Mouse (Mus musculus): ENCODE measurements around the gene Prr5l.
"Not testable (repeated sequence)": the region's sequence is repeated elsewhere in the genome, so short reads cannot be mapped to it uniquely, and the experiment has no call there.

Prr5l gene

DNA sequence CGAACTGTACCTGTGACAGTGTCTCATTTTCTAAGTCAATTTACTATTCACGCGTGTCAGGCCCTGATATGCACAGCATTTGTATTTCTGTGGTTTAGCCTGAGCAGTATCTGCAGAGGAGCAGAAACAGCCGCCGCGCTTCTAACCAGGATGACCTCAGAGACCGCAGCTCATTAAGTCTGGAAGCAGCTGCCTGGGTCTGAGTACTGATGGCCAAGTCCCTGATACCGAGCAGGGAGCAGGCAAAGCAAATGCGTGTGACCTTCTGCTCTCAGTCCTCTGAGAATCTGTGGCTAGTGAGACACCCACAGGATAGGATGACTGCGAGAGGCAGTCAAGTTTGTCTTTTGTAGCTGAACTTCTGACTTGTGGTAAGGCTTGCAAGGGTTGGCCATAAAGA, 120.4 kb downstream of the Prr5l start:
- peak; percentile 76 for DNase-seq (ENCODE audit: low read depth)

DNA sequence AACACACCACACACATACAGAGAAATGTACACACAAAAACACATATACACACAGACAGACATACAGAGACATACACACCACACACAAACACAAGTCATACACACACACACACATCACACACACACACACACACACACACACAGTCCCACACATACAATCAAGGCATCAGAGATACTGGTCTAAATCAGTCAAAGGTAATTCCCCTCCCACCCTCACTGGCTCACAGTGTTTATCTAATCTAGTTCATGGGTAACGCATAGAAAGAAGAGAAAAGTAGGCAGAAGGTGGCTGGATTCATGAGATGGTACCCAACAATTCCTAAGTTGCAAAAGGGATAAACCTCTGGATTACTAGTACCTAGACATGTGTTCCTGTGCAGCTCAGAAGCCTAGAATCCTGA, 120.9 kb downstream of the Prr5l start:
- no peak for DNase-seq (ENCODE audit: low read depth)

DNA sequence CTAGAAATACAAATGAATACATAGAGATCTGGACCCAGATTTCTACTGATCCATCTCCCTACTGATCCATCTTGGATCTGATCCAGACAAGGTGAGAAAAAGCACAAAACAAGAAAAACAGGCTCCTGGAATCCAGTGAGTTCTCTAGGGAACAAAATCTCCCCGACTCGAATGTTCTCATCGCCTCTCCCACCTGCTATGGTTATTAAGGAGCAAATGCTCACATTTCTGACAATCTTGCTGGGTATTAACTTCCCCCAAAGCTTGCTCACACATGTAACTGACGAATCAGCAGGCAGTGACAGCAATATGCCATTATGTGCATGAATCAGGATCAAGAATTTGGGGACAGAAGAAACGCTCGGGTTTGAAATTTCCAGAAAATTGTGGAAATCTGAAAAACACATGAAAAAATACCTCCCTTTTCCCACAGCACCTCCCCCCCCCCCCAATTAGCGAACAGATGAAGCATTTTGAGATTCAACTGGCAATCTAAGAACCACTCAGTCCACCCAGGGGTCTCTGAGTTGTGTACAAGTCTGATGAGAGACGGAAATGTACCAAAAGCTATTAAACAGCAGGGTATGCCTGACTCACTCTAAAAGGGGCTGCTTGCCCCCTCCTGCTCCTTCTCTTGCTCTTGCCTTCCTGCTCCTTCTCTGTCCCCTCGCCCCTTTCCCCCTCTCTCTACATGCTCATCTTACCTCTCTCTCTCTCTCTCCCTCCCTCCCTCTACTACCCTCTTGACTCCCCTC, 123.1 kb downstream of the Prr5l start:
- no peak for DNase-seq (ENCODE audit: low read depth)

DNA sequence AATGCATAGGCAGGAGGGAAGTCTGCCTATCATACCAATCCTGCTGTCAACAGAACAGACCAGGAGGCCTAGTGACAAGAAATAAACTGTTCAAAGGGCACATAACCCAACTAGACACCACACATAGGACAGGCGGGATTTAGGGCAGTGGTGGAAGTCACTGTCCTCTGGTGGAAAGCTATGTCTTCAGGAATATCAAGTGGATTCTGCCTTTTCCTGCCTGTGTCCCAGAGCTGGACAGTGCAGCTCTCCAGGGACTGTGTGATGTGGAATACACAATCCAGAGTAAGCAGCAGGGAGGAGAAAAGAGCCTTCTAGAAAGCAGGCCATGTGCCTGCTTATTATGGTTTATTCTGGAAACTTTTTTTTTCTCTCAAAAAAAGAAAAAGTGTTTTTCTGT, 125.0 kb downstream of the Prr5l start:
- no peak for DNase-seq (ENCODE audit: low read depth)

DNA sequence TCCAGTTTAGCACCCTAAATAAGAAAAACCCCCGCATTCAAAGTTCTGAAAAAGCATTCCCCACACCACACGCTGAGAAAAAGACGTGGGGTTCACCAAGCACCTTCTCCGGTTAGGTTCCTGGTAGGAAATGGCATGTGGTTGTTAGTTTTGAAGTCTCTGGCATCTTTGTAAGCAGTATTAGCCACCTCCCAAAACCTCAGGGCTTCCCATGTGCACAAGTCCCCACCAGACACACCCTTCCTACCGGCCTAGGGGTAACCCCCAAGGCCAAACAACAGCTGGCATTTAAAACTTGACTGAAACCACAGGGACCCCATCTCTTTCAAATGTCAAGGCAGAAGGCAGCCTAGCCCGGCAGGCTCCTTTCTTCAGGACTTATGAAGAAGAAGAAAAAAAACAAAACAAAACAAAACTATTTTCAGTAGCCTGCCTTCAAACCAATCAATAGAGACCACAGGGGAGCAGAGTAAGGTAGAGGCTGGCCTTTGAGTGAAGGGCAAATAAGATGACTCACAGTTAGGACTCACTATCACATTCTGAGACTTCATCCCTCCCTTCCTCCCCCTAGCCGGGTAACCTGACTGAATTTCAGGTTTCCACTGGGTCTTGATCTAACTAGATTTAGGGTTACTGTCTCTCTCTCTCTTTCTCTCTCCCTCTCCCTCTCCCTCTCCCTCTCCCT, 126.6 kb downstream of the Prr5l start:
- peak; percentile 48 for DNase-seq (ENCODE audit: low read depth)

DNA sequence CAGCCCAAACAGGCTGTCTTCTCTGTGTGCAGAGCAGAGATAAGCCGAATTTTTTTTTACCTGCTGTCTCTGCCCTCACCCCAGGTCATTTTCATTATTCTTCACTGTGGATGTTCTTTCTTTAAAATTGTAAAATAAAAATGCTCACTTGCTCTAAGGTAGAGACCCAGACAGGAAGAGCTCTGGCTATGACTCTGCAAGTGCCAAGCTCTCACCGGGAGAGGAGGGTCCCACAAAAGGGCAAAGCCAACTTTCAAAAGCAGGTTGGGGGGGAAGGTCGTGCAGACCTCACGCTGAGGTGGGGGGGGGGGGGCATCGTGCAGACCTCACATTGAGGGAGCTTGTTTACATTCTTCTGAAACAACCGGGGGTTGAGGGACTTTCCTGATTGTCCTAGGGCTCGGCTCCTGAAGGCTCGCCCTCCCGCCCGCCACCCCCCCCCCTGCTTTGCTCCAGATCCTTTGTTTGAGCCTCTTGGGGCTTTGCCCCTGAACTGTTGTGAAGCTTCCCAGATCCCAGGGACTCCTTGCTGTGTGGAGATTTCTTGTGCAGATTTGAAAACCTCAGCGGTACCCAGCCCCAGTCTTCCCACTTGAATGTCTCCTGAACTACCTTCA, 127.8 kb downstream of the Prr5l start:
- DNase-seq (ENCODE audit: low read depth), result no peak

DNA sequence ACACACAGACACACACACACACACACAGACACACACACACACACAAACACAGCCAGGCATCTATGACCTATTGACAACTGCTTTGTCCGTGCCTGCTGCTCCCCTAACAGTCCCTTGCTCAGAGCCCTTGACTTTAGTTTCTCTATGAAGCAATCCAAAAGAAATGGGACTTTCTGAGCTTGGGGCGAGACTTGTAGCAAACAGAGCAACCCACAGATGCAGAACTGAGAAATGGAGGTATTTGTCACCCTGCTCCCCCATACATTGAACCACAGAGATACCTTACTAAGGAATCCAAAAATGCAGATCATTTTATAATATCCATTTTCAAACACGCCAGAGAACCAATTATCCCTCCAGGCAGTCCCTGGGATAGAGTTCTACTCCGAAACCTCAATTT, 128.4 kb downstream of the Prr5l start:
- no peak for DNase-seq (ENCODE audit: low read depth)

DNA sequence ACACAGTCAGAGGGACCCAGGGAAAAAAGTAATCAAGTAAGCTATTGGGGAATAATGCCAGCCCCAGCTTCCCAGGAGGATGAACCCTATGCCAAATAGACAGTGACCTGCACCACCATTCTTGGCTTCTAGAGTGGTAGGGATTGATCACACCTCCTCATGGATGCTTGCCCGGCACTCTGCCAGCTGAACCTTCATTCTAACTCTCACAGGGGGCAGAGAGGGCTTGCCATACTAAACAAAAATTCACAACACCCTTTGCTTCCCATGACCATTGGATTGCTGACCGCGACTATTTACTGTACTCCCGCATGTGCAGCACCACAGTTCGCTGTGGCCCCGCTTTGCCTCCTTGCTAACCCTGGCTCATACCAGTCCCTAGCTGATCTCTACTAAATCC, 129.8 kb downstream of the Prr5l start:
- no peak for DNase-seq (ENCODE audit: low read depth)

DNA sequence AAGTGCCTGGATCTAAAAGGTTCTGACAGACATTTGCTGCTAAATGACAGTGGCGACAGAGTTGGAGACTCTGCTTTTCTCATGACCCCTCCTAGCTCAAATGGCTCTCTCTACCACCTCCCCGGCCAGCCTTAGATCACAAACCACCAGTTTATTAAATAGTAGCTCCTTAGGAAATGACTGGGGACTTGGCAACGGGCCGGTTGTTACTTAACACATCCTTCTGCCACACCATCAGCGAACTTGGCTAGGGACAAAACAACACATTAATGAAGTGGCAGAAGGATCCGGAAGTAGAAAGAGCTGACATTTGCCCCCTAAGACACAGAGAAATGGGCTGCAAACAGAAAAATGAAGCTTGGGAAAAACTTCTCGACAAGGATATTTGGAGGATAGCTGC, 130.4 kb downstream of the Prr5l start:
- DNase-seq (ENCODE audit: low read depth), result peak; percentile 27

DNA sequence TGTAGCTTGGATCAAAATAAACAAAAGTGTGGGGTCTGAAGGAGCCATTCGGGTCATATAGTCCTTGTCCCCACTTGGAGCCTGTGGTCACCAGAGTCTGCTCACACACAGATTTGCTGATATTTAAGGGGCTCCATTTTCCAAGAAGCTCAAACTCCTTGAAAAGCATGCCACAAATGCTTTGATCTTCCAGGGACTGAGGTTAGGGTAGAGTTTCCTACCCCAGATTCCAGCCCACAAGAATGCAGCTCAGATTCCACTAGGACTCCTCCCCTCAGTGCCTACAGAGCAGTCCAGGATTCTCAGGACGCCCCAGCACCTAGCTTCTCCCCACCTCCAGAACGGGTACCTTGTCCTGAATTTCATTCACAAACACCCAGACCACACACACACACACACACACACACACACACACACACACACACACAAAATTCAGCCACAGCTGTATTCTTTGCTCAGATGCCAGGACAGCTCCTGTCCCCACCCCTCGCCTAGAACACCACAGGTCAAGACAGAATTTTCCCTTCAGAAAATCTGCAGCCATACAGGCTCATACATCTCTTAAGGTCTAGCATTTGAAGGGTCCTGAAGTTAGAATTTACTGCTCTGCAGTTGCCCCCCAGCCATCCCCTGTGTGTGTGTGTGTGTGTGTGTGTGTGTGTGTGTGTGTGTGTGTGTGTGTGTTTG, 131.4 kb downstream of the Prr5l start:
- no peak for DNase-seq (ENCODE audit: low read depth)

DNA sequence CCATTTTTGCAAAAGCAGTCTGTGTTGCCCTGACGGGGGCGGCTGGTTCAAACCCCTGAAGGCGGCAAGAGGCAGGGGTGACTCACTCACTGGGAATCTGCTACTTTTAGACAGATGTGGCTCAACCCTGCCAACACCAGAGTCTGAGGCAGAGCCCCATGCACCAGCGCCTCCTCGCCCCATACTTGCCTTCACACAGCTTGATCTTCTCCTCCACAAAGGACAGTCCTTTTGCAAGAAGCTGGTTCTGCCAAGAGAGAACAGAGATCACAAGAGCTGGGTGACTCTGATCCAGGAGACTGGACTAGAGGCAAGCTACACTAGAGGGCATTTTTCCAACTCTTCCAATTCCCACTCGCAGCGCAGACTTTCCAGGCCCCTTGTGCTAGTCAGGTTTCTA, 136.3 kb downstream of the Prr5l start:
- no peak for DNase-seq (ENCODE audit: low read depth)

DNA sequence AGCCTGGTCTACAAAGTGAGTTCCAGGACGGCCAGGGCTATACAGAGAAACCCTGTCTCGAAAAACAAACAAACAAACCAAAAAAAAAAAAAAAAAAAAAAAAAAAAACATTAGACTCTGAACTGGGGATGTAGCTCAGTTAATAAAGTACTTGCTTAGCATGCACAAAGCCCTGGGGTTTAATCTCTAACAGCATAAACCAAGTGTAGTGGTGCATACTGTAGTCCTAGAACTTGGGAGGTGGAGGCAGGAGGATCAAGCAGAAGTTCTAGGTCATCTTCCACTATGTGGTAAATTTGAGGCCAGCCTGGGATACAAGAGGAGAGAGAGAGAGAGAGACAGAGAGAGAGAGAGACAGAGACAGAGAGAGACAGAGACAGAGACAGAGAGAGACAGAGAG, 137.2 kb downstream of the Prr5l start:
- not testable (repeated sequence) for DNase-seq (ENCODE audit: low read depth)

DNA sequence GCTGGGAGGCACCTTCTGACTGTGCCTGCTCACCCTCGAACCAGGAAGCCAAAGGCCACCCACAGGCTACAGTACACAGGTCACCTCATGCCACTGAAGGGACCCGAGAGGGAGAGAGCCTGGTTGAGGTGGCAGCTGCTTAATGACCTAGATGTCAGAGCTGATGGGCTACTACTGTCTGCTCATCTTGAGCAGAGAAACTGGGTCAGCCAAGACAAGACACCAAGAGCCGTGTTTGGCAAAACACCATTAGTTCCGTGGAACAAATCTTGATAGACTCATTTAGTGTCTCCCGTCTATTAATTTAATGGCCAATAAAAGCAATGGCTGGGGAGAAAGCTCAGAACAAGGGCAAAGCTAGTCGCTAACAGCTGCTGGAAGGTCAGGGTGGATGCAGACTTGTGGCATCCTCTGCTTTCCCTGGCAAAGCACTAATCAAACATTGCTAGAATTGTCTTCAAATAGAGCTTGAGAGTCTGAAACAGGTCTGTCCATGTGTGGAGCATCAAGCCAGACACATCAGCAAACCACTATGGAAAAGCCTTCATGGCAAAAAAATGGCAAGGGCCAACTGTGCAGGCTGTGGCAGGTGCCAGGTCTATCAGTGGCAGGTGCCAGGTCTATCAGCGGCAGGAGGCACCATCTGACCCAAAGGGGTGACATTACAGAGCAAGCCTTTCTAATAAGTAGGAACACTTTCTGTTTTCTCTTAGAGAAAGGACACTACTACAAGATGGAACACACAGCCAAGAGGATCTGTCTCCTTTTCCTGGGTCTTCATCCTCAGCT, 140.6 kb downstream of the Prr5l start:
- DNase-seq (ENCODE audit: low read depth), result no peak

DNA sequence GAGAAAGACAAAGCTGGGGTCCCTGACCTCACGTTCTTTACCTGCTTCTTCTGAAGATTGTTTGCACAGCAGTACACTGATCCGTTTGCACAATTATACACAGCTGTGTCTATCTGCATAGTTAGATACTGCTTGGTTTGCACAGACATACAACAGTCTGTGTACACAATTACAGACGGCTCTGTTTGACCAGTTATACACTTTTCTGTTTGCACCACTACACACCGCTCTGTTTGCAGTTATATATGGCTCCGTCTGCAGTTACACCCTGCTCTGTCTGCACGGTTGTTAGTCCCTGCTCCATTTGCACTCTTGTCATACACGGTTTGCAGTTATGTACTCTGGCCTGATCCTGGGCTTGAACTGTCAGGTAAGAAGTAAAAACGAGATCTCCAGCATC, 141.2 kb downstream of the Prr5l start:
- no peak for DNase-seq (ENCODE audit: low read depth)

DNA sequence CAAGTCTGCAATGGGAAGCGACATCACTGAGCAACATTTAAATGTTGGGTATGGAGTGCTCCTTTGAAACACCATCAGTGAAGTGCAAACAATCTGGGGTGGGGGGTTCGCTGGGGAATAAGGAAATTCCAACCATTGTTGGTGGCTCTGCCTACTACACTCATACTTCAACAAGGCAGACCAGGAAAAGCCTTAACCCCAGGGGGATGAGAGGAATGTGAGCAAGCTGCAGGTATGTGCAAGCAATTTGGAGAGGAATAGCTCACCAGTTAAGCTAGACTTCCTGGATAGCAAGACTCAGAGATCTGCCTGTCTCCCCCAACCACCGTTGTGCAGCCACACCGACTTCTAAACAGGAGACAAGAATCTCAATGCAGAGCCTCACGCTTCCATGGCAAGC, 142.9 kb downstream of the Prr5l start:
- DNase-seq (ENCODE audit: low read depth), result no peak

DNA sequence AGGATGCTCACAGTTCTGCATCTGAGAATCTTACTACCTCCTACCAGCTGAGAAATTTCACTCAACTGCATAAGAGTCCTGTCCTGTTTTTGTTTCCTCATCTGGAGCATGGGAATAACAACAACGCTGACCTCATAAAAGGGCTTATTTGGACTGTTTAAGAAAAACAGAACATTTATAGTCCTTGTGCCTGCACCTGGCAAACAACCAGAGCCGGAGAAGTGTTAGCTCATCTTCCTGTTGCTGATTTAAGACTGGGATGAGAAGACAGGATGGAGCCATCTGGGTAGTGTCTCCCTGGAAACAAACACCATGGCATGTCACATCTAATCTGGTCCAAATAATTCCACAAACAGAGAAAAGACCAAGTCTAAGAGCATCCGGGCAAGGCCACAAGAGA, 149.3 kb downstream of the Prr5l start:
- DNase-seq (ENCODE audit: low read depth), result no peak

DNA sequence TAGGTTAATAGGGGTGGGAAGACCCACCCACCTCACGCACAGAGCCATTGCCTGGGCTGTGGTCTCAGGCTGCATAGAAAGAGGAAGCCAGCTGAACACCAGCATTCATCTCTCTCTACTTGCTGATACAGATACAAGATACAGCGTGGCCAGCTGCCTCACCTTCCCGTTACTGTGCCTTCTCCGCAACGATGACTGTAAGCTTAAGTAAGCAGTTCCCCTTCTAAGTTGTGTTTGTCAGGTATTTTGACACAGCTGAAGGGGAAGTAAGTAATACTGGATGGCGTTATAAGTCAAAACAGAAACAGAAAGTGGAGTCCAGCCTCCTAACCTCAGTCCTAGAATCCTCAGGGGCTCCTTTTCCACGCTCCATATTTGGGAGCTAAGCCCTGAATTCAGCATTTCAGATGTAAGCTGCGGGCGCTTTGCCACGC, 150.0 kb downstream of the Prr5l start:
- DNase-seq (ENCODE audit: low read depth), result peak; percentile 69

DNA sequence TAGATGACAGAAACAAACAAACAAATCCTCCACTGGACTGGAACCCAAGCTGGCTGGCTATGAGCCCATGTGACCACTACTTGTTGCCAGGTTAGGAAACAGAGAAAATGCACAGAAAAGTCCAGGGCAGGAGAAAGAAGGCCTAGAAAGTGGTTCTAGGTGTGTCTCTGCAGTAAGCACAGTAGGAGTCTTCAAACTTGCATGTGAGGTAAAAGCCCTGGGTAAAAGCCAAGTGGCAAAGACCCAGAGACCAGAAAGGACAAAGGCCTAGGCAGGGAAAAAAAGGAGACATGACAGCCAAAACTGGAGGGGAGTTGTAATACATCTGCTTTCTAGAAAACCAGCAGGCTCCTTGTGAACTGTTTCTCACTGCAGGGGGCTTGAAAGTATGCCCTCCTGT, 151.9 kb downstream of the Prr5l start:
- no peak for DNase-seq (ENCODE audit: low read depth)

DNA sequence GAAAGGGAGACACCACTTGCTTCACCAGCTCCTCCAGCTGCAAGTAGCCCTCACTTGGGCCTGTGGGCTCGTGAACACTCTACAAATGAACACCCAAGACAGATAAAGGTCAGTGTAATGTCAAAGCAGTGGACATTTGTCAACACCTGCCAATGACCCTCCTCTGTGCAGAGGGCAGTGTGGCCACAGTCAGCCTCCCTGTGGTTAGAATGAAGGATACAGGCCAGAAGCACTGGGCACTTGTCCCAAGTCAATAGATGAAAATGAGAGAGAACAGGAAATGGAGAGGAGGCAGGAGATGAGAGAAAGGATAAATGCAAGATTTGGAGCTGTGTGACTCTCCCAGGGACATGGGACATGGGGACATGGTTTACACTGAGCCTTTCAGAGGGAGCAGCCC, 153.4 kb downstream of the Prr5l start:
- DNase-seq (ENCODE audit: low read depth), result no peak

DNA sequence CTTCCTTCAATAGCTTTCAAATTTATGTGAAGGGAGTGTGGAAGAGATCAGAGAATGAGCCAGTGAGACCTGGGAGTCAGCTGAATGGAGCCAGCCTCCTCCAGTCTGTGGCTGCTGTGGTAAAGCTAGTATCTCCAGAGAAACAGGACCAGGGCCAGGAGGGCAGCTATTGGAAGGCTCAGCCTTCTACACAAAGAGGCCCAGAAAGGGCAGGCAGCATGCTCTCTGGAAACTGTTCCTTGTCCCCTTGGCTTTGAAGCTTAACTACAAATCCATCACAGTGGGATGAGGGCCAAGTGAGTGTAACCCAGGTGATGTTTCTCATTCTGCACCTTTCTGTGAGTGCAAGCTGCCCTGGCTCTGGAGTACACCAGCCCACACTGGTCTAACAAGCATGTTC, 155.0 kb downstream of the Prr5l start:
- no peak for DNase-seq (ENCODE audit: low read depth)

DNA sequence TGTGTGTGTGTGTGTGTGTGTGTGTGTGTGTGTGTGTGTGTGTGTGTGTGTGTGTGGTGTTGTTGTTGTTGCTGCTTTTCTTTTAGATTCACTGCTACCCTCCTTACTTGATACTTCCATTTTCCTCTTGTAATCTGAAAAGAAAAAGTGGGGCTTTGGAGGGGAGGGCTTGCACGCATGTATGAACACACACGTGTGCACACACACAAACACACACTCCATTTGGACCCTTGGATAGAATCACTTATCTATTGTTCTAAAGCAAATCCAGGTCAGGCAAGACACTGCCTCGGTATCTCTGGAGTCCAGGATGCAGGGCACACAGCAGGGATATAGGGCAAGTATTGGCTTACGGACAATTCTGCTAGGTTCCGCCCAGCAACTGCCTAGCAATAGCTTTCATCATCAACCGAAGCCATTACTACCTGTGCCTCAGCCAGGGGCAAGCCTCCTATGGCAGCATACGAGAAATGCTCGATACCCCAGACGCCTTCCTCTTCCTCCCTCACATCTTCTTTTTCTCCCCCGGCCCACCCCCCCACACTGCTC, 159.4 kb downstream of the Prr5l start:
- no peak for DNase-seq (ENCODE audit: low read depth)
